Mouse (Mus musculus) testis, adult 2 months (tissue): ENCODE measurements at regions not wholly inside any gene's neighbourhood (a gene's known extent, or its start where the extent isn't known, plus 50 kb on each side); places are given as distances from the start of the nearest gene placed in this dataset.

Experiments
- H3K27ac ChIP-seq: fragments of 200-500 bp; 2 replicates; pipeline ENCODE4 v1.5.1; 2012; ENCODE audit warnings: low read depth, low read length; ENCODE audit not compliant: control insufficient read depth, insufficient read depth
- H3K27me3 ChIP-seq: fragments of 200-500 bp; 2 replicates; pipeline ENCODE4 v1.6.1; 2012; ENCODE audit warnings: mild to moderate bottlenecking, low read length, moderate library complexity; ENCODE audit not compliant: control insufficient read depth, insufficient read depth
- H3K36me3 ChIP-seq: fragments of 200-500 bp; 2 replicates; pipeline ENCODE4 v1.6.1; 2012; ENCODE audit warnings: mild to moderate bottlenecking, low read length; ENCODE audit not compliant: control insufficient read depth, insufficient read depth
- H3K4me1 ChIP-seq: fragments of 200-500 bp; 2 replicates; pipeline ENCODE4 v1.6.1; 2012; ENCODE audit warnings: low read length; ENCODE audit not compliant: control insufficient read depth, insufficient read depth
- H3K4me3 ChIP-seq: fragments of 200-500 bp; 2 replicates; pipeline ENCODE4 v1.5.1; 2012; ENCODE audit warnings: low read depth, mild to moderate bottlenecking, low read length, moderate library complexity, mixed read lengths; ENCODE audit not compliant: control insufficient read depth
- CTCF ChIP-seq: fragments of 200-500 bp; IDR thresholded peaks from 2 replicates; pipeline ENCODE4 v1.5.1; 2012; ENCODE audit warnings: low read depth, mild to moderate bottlenecking, inconsistent platforms, low read length, moderate library complexity; ENCODE audit not compliant: control insufficient read depth, insufficient read depth, insufficient replicate concordance
- POLR2A ChIP-seq: fragments of 200-500 bp; IDR thresholded peaks from 2 replicates; pipeline ENCODE4 v1.6.1; 2012; ENCODE audit warnings: low read depth, mild to moderate bottlenecking, inconsistent platforms, low read length, moderate library complexity; ENCODE audit not compliant: control insufficient read depth

DNA sequence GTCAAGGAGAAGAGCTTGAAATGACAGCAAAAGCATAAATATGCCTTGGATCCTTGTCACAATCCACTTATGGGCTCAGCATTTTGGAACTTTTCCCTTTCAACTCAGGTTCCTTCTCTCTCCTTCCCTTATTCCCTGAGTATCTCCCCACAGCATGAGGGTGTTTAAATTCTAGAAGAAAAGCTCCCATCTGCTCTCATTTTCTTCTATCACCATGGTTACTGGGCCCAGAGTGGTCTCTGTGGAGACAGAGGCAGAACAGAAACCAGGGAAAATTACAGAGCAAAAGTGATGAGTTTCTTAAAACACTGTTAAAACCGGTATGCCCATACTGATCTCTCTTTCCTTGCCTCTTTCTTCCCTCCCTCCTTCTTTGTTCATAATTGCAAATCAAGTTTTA is 66.9 kb upstream of the Fam49a start:
- no peaks in the 10 kb centered on the region for H3K36me3 ChIP-seq
- no peak overlapping the region for H3K4me3 ChIP-seq
- H3K27ac ChIP-seq = no peak overlapping the region
- no peaks in the 10 kb centered on the region for H3K27me3 ChIP-seq
- no peak for TF ChIP-seq CTCF
- TF ChIP-seq POLR2A = no peak
- H3K4me1 ChIP-seq = no peaks in the 10 kb centered on the region

DNA sequence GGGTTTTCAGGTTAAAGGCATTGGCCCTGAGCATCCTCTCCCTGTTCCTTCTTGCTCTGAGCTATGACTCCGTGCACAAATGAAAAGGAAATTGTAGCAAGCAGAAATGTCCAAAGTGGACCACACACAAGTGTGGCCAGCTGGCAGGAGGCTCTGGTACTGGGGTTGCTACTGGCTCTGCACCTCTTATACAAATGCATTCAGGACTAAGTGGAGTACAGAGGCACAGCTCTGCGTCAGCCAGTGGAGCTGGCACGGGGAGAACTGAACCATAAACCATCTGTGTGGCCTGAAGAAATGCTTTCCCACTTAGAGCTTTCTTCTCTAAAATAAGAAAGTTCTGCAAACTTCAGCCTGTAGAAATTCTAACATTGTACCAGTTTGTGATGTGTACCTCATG is 65.3 kb upstream of the Fam49a start:
- H3K4me3 ChIP-seq = no peak overlapping the region
- H3K27ac ChIP-seq = no peak overlapping the region
- no peaks in the 10 kb centered on the region for H3K4me1 ChIP-seq
- no peak for TF ChIP-seq POLR2A
- no peak for TF ChIP-seq CTCF
- H3K36me3 ChIP-seq = no peaks in the 10 kb centered on the region
- H3K27me3 ChIP-seq = no peaks in the 10 kb centered on the region

DNA sequence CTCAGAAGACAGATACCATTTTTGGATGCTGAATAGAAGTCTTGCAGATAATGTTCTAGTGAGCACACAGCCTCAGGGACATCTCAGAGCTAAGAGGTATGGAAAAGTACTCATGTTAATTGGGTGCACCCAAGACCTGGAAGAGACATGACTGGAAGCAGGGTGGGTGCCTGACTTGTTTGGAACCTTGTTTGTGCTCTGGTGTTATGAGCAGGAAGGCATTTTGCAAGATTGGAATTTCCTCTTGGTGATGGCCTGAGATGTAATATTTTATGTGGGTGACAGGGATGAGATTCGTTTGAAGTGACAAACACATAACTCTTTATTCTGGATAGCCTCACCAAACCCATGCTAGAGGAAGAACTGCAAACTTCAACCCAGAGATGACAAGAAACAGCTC is 53.7 kb upstream of the Fam49a start:
- no peaks in the 10 kb centered on the region for H3K27me3 ChIP-seq
- H3K4me3 ChIP-seq = no peak overlapping the region
- no peaks in the 10 kb centered on the region for H3K4me1 ChIP-seq
- H3K27ac ChIP-seq = no peak overlapping the region
- TF ChIP-seq CTCF = no peak
- no peak for TF ChIP-seq POLR2A
- no peaks in the 10 kb centered on the region for H3K36me3 ChIP-seq
